Mouse (Mus musculus): Measurements from ENCODE around the gene Olfr1391. TPM values are rescaled to one million over a fixed set of nuclear protein-coding genes. Genes with fewer than 3 reads are reported as not detected.
"Not testable (repeated sequence)": the region's sequence is repeated elsewhere in the genome, so short reads cannot be mapped to it uniquely, and the experiment has no call there.

Olfr1391 gene
- polyA plus RNA-seq (2015; fragmentation: Nextera tagmentation; extraction: Ambion mirVana): not detected in 2 replicates

GRCm38 (mm10) chr11:49322442-49322841, at the start of gene Olfr1391:
Gene Olfr1391 (plus strand): TSS chr11:49322742.
- H3K4me1 ChIP-seq: no peaks in the 10 kb centered on the region
- H3K9me3 ChIP-seq: no peaks in the 10 kb centered on the region
- H3K9ac ChIP-seq: no peak within 1 kb of the TSS
- H3K27me3 ChIP-seq (replicated peaks): no peaks in the 10 kb centered on the region
- no peak within 1 kb of the TSS for H3K4me3 ChIP-seq (replicated peaks)
- no peak within 1 kb of the TSS for H3K27ac ChIP-seq
- H3K36me3 ChIP-seq: no peaks in the 10 kb centered on the region
- H3K4me2 ChIP-seq: no peak within 1 kb of the TSS
- ATAC-seq (ENCODE audit: insufficient read depth, low FRiP score, low read depth): no peak
- whole genome bisulfite sequencing: 75% methylated on average over 2 of the region's 2 CpGs

- Histone ChIP-seq H3K4me3 (replicated peaks) (no peak overlapping the region), H3K36me3 (no peaks in the 10 kb centered on the region), H3K27me3 (replicated peaks) (no peaks in the 10 kb centered on the region), H3K9ac (no peak overlapping the region), H3K27ac (no peak overlapping the region), H3K4me2 (no peak overlapping the region), H3K9me3 (no peaks in the 10 kb centered on the region), H3K4me1 (no peaks in the 10 kb centered on the region)
- no peak for ATAC-seq (ENCODE audit: insufficient read depth, low FRiP score, low read depth)
- WGBS: 62% methylated on average over 11 of the region's 11 CpGs
Observed at GRCm38 (mm10) chr11:49273834-49274519, 48.6 kb upstream of the Olfr1391 start.

DNA sequence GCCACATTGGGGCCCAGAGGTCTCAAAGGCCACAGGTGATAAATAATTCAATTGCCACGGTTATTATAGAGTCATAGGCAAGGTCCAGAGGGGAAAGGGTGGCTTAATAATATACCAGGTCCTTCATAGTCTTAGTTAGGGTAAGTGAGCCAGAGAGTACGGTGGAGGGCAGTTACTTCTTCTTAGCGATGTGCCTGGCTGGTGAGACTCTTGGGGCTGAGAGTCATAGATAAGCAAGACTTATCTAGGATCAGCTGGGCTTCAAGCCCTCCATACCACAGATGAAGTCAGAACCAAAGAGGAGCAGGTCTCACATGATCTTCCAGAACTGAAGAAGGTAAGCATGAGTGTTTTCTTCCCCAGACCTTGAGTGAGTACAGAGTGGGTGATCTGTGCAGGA, 44.3 kb upstream of the Olfr1391 start, which contains the start of gene Olfr1393:
Gene Olfr1393 (plus strand): TSS at position 83 of the 400 bp plus-strand sequence.
- Histone ChIP-seq H3K4me2 (no peak within 1 kb of the TSS), H3K4me1 (no peaks in the 10 kb centered on the region), H3K36me3 (no peaks in the 10 kb centered on the region), H3K27ac (no peak within 1 kb of the TSS), H3K9ac (no peak within 1 kb of the TSS), H3K4me3 (replicated peaks) (no peak within 1 kb of the TSS), H3K9me3 (no peaks in the 10 kb centered on the region), H3K27me3 (replicated peaks) (no peaks in the 10 kb centered on the region)
- 82% methylated on average over 3 of the region's 3 CpGs for WGBS
- ATAC-seq (ENCODE audit: insufficient read depth, low FRiP score, low read depth): no peak

DNA sequence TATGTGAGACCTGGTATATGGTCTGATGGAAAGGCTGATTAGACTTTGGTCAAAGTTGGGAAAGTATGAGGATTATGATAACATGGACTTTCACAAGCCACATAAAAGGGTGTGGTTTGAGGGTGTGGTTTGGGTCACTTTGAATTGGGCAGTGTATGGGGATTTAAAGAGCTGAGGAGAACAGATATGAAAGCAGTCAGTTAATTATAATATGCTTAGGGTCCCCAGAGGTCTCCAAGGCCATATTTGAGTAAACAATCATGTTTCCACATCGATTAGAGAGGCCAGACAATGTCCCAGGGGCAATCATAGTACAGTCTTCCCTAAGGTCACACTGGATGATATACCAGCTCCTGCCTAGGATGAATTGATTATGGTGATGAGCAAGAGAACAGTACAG, 37.6 kb upstream of the Olfr1391 start, which contains the start of gene Olfr1392:
Gene Olfr1392 (plus strand): TSS at position 301 of the 400 bp plus-strand sequence.
- not testable (repeated sequence) for H3K27me3 ChIP-seq (replicated peaks); ATAC-seq (ENCODE audit: insufficient read depth, low FRiP score, low read depth); H3K9me3 ChIP-seq; H3K27ac ChIP-seq; H3K4me2 ChIP-seq; H3K4me1 ChIP-seq; H3K9ac ChIP-seq; H3K4me3 ChIP-seq (replicated peaks); H3K36me3 ChIP-seq
- WGBS: 36% methylated on average over 1 of the region's 1 CpGs

GRCm38 (mm10) chr11:49287251-49287650, 35.3 kb upstream of the Olfr1391 start:
- Histone ChIP-seq H3K27me3 (replicated peaks) (no peaks in the 10 kb centered on the region), H3K4me3 (replicated peaks) (no peak overlapping the region), H3K9ac (no peak overlapping the region), H3K4me2 (no peak overlapping the region), H3K9me3 (no peaks in the 10 kb centered on the region), H3K27ac (no peak overlapping the region), H3K4me1 (no peaks in the 10 kb centered on the region), H3K36me3 (no peaks in the 10 kb centered on the region)
- no peak for ATAC-seq (ENCODE audit: insufficient read depth, low FRiP score, low read depth)
- whole genome bisulfite sequencing: 51% methylated on average over 2 of the region's 2 CpGs

GRCm38 (mm10) chr11:49292777-49293176, 29.8 kb upstream of the Olfr1391 start:
- Histone ChIP-seq H3K9ac (no peak overlapping the region), H3K27ac (no peak overlapping the region), H3K4me1 (no peaks in the 10 kb centered on the region), H3K9me3 (no peaks in the 10 kb centered on the region), H3K36me3 (no peaks in the 10 kb centered on the region), H3K4me2 (no peak overlapping the region), H3K27me3 (replicated peaks) (no peaks in the 10 kb centered on the region), H3K4me3 (replicated peaks) (no peak overlapping the region)
- no peak for ATAC-seq (ENCODE audit: insufficient read depth, low FRiP score, low read depth)
- WGBS: 66% methylated on average over 3 of the region's 3 CpGs

DNA sequence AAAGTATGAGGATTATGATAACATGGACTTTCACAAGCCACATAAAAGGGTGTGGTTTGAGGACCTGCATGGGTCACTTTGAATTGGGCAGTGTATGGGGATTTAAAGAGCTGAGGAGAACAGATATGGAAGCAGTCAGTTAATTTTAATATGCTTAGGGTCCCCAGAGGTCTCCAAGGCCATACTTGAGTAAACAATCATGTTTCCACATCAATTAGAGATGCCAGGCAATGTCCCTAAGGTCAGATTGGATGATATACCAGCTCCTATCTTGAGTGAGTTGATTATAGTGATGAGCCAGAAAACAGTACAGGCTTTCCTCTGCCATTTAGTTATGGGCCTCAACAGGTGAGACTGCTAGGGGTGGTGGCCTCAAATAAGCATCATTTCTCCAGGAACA, 18.1 kb upstream of the Olfr1391 start, which contains the start of gene Olfr10:
Gene Olfr10 (plus strand): TSS at position 301 of the 400 bp plus-strand sequence.
- Histone ChIP-seq H3K9me3 (no peaks in the 10 kb centered on the region), H3K4me2 (no peak within 1 kb of the TSS), H3K4me1 (no peaks in the 10 kb centered on the region), H3K27me3 (replicated peaks) (no peaks in the 10 kb centered on the region), H3K4me3 (replicated peaks) (no peak within 1 kb of the TSS), H3K9ac (no peak within 1 kb of the TSS), H3K27ac (no peak within 1 kb of the TSS), H3K36me3 (no peaks in the 10 kb centered on the region)
- no peak for ATAC-seq (ENCODE audit: insufficient read depth, low FRiP score, low read depth)

DNA sequence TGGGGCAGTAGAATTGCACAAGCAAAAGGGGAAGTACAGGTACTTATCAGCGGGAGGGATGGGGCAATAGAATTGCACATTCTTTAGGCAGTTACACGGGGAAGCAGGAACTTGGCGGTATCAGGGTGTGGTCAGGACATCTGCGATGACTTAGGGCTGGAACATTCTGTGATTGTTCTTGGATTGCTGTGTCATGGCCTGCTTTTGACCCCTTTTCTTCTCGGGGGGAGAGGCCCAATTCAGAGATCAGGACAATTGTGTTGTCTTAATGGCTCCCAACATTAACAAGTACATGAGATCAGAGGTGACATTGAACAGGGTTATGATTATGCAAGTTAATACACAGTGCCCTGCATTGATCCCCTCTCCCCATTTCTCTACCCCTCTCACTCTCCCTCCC, 14.0 kb upstream of the Olfr1391 start:
- H3K27ac ChIP-seq; H3K27me3 ChIP-seq (replicated peaks); H3K9me3 ChIP-seq; H3K4me2 ChIP-seq; H3K4me1 ChIP-seq; H3K9ac ChIP-seq; H3K4me3 ChIP-seq (replicated peaks); ATAC-seq (ENCODE audit: insufficient read depth, low FRiP score, low read depth); H3K36me3 ChIP-seq: not testable (repeated sequence)
- WGBS: 74% methylated on average over 5 of the region's 5 CpGs

- Histone ChIP-seq H3K4me3 (replicated peaks) (no peak overlapping the region), H3K9me3 (no peaks in the 10 kb centered on the region), H3K36me3 (no peaks in the 10 kb centered on the region), H3K27ac (no peak overlapping the region), H3K4me1 (no peaks in the 10 kb centered on the region), H3K27me3 (replicated peaks) (no peaks in the 10 kb centered on the region), H3K4me2 (no peak overlapping the region), H3K9ac (no peak overlapping the region)
- 79% methylated on average over 3 of the region's 3 CpGs for WGBS
- no peak for ATAC-seq (ENCODE audit: insufficient read depth, low FRiP score, low read depth)
Observed at GRCm38 (mm10) chr11:49326726-49327125, 4.2 kb downstream of the Olfr1391 start.

GRCm38 (mm10) chr11:49329686-49330085, 7.1 kb downstream of the Olfr1391 start:
- Histone ChIP-seq H3K27ac (no peak overlapping the region), H3K9me3 (no peaks in the 10 kb centered on the region), H3K4me3 (replicated peaks) (no peak overlapping the region), H3K9ac (no peak overlapping the region), H3K27me3 (replicated peaks) (no peaks in the 10 kb centered on the region), H3K4me1 (no peaks in the 10 kb centered on the region), H3K36me3 (no peaks in the 10 kb centered on the region), H3K4me2 (no peak overlapping the region)
- WGBS: 75% methylated on average over 1 of the region's 1 CpGs
- no peak for ATAC-seq (ENCODE audit: insufficient read depth, low FRiP score, low read depth)

GRCm38 (mm10) chr11:49334888-49335287, 12.3 kb downstream of the Olfr1391 start, which contains the start of gene Olfr1390:
Gene Olfr1390 (plus strand): TSS chr11:49335188.
- Histone ChIP-seq H3K4me2 (no peak within 1 kb of the TSS), H3K4me1 (no peaks in the 10 kb centered on the region), H3K4me3 (replicated peaks) (no peak within 1 kb of the TSS), H3K27ac (no peak within 1 kb of the TSS), H3K27me3 (replicated peaks) (no peaks in the 10 kb centered on the region), H3K9me3 (no peaks in the 10 kb centered on the region), H3K9ac (no peak within 1 kb of the TSS), H3K36me3 (no peaks in the 10 kb centered on the region)
- ATAC-seq (ENCODE audit: insufficient read depth, low FRiP score, low read depth): no peak
- WGBS: 96% methylated on average over 1 of the region's 1 CpGs

DNA sequence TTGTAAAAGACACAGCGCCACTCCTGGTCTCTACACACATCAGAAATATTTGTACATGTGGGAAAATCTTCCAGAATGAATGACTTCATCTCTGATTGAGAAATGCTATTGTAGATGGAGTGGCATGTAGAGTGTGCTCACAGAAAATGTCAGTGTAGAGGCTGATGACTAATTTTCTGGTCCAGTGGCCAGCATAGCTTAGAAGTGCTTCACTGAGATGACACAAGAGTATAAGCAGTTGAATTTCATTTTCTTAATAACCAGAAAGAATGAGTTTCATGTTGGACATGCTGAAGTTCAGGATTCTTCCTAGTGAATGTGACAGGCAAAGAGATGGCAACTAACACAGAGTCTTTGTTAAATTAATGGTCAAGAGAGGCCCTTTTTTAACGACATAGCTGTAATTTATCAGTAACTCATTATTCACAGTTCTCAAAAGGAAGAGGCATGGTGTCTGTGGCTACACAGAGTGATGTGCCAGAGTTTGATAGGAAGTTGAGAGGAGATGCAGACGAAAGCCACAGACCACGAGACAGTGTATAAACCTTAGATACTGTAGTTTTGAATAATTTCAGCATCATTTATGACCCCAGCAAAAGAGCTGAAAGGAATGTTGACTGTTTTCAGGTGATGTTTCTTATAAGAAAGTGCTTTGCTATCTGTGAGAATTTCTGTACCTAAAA, 14.7 kb downstream of the Olfr1391 start:
- Histone ChIP-seq H3K9me3 (no peaks in the 10 kb centered on the region), H3K27me3 (replicated peaks) (no peaks in the 10 kb centered on the region), H3K4me2 (no peak overlapping the region), H3K4me1 (no peaks in the 10 kb centered on the region), H3K4me3 (replicated peaks) (no peak overlapping the region), H3K27ac (no peak overlapping the region), H3K36me3 (no peaks in the 10 kb centered on the region), H3K9ac (no peak overlapping the region)
- WGBS: 58% methylated on average over 4 of the region's 4 CpGs
- ATAC-seq (ENCODE audit: insufficient read depth, low FRiP score, low read depth): no peak
